Mouse (Mus musculus) cerebellum, adult 11 months (tissue): Measurements from ENCODE around the gene Tnfrsf13c.

Experiments used
- DNase-seq: peaks from one replicate; pipeline ENCODE4 v3.0.0; 2022

Gene Tnfrsf13c

GRCm38 (mm10) chr15:82206365-82207104 is 17.6 kb downstream of the Tnfrsf13c start:
- DNase-seq: peak; percentile 94

DNA sequence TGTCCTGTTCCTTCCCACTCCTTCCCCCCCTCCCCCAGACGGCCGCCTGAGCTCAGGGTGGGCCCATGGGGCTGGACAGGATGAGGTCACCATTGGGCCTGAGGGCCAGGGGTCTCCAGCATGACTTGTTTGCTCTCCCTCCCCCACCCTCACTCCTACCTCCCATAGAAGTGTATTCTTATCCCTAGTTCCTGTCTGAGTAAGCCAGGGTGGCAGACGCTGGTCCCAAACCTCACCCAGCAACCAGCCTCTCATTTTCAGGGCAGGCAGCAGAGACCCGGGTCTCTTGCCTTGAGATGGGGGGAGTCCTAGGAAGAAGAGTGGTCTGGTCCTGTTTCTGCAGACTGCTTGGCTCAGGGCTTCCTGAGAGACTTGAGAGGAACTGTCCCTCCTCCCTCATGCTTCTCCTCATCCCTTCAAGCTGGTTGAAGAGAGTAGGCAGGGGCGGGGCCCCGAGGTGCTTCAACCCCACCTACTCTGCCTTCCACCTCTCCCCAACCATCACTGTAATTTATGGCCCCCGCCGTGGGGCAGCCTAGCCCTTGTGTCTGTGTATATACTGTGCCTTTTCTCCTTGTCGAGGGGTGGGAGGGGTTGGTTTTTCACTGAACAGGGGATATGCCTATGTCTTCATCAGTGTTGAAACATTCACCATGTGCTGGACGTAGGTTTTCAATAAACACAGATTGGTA is 19.3 kb downstream of the Tnfrsf13c start:
- DNase-seq: no peak

DNA sequence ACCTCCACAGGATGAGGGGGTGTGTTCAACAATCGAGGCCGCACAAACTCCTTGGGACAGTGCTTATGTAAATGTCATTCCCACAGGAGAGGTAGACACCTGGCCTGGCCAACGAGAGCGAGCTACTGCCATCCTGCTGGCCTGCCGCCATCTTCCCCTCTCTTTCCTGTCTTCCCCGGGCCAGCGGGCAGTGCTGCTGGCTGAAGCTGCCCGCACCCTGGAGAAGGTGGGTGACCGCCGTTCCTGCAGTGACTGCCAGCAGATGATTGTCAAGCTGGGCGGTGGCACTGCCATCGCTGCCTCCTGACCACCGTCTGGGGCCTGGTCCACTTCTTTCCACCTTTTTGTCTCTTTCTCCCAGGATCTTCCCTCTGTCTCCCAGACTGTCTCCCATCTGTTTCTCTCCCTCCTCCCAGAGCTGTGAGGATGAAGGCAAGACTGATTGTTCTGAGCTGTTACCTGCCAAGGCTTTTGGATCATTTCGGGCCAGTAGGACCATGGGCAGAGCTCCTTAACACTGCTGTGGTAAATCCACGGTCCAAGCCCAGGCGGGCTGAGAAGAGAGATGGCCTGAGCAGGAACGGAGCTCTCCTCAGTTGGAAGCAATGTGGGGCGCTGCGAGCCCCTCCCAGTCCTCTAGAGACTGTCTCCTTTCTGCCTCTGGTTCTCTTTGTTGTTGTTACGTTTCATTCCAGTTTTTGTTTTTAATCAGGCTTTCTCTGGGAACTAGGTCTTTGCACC is 20.4 kb downstream of the Tnfrsf13c start:
- peak; percentile 78 for DNase-seq

DNA sequence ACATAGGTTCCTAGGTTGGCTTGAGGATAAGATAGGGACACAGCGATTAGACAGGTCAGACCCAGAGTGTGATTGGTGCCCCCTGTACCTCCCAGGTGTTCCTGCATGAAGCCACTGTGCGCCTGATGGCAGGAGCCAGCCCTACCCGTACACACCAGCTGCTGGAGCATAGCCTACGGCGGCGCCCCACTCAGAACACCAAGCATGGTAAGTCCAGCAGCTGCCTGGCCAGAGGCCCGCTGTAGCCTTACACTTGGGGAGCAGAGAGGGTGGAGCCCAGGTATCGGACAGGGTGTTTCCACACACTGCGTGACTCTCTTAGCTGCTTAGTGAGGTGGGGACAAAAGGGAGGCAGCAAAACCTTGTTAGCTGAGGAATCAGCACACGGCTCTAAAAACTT is 21.1 kb downstream of the Tnfrsf13c start:
- DNase-seq: no peak

DNA sequence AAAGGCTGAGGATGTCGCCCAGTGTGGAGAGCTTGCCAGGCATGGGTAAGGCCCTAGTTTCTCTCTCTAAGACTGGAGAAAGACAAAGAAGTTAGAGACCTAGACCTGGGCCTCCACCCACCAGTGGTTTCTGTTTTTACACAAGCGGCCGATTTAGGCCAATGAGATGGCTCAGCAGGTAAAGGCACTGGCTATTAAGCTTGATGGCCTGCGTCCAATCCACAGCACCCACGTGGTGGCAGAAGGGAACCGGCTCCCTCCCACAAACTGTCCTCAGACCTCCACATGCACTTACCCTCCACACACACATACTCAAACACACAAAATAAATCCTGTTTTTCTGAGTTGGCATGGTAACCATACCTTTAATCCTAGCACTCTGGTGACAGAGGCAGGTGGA is 22.1 kb downstream of the Tnfrsf13c start:
- DNase-seq: no peak

GRCm38 (mm10) chr15:82199546-82199945 is 24.6 kb downstream of the Tnfrsf13c start:
- DNase-seq: no peak

DNA sequence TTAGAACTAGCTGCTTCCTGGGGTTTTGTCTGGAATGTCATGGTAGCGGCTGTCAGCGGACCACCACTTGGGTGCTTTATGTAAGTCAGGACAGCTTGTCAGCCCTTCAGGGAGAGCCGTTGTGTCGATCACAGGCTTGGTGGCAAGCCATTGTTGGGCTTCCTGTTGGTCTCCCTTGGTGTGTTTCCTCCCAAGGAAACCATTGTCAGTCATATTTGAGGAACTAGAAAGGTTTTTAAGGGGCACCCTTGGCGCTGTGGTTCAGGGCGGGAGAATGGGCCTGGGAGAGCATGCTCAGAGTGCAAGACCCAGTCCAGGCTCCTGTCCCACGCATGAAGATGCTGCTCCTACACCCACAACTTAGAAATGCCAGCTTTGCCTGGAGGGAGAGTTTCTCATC is 25.8 kb downstream of the Tnfrsf13c start:
- no peak for DNase-seq

- no peak for DNase-seq
Measured at GRCm38 (mm10) chr15:82197937-82198336, 26.2 kb downstream of the Tnfrsf13c start.

DNA sequence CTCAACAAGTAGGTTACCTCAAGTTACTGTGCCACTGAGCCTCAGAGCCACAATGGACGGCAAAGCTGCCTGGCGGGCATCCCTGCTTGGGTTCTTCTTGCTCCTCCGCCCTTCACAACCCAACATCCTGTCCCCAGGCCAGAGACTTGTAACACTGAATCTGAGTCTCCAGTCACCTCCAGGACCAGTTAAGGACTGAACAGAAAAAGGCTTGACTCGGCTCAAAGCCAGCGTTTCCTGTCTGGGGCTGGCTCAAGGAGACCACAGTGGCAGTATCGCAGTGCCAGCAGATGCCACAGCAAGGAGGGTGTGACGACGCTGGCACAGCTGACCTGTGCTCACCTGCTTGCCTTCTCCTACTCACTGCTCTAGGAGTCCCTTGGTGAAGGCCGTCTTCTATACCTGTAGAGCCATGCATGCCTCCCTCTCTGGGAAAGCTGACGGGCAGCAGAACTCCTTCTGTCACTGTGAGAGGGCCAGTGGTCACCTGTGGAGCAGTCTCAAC is 26.9 kb downstream of the Tnfrsf13c start:
- DNase-seq: no peak

- DNase-seq: no peak
Measured at GRCm38 (mm10) chr15:82196300-82196699, 27.9 kb downstream of the Tnfrsf13c start.

- DNase-seq: no peak
Measured at GRCm38 (mm10) chr15:82192617-82193016, 31.6 kb downstream of the Tnfrsf13c start.

GRCm38 (mm10) chr15:82188481-82189240 is 35.5 kb downstream of the Tnfrsf13c start:
- DNase-seq: no peak

DNA sequence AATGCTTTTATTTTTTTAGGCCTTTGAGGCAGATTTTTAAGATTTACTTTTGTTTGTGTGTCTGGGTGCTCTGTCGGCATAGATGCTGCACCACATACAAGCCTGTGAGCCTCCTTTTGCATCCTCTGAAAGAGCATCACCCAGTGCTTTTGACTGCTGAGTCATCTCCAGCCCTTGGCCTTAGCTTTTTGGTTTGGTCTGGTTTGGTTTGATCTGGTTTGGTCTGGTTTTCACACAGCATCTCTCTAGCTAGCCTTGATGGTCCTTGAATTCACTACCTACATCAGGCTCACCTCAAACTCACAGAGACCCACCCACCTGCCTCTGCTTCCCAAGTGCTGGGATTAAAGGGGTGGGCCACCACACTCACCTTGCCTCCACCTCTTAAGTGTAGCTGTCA is 36.2 kb downstream of the Tnfrsf13c start:
- DNase-seq: no peak

- no peak for DNase-seq
Measured at GRCm38 (mm10) chr15:82187401-82187800, 36.8 kb downstream of the Tnfrsf13c start.

DNA sequence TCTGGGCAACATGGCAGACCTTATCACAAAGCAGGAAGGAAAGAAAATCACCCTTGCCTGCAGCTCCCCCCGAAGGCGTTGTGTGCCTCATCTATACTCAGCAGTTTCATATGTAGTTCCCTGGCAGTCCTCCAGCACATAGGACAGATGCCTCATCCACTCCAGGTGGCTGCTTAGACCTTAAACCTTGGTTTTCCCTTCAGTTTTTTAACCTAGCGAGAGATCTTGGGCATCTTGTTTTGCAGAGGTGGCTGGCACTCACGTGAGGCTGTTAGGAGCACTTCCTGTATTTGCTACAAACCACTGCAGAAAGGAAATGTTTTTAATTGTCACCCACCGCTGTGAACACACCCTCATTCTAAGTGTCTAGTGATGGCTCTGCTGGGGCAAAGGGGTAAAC is 37.2 kb downstream of the Tnfrsf13c start:
- no peak for DNase-seq

DNA sequence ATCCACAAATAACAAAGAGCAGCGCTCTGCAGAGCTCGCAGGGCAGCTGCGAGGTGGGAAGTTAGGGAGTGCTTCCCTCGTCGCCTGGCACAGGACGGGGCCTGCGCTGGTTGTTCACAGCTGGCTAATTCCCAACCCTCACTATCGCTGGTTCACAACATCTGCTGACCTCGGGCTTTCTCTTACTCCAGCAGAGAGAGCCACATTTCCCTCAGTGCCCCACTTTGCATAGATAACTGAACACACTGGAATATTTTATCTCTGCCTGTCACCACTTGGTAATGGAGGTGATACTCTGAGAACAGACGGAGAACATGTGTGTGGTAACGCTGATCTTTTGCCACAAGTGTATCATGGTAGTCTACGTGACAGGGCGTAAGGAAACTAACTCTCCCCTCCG is 38.0 kb downstream of the Tnfrsf13c start:
- DNase-seq: no peak

DNA sequence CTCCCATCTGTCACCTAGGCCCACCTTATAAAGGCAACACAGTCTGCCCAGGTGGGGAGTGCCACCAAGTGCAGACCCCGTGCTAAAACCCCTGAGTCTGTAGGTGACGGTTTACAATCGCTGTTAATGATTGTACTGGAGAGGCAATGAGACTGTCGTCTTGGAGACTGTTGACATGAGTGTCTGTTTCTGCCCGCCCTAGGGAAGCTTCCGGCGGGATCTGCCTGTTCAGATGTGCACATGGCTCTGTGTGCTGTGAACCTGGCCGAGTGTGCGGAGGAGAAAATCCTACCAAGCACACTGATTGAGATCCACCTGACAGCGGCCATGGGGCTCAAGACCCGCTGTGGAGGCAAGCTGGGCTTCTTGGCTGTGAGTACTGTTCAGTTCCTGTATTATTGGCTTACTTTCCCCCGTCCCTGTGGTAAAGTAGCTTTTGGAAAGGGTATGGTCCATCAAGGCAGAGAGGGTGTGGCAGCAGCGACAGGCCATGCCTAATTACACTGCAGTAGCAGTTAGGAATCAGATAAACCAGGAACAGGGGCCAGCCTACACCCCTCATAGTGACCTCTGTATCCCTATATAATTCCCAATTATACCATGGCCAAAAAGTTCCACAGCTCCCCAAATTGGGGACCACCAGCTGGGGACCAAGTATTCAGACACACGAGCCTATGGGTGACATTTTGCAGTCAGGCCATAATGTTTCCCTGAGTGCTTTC is 38.9 kb downstream of the Tnfrsf13c start:
- DNase-seq: no peak

GRCm38 (mm10) chr15:82184656-82185055 is 39.5 kb downstream of the Tnfrsf13c start:
- DNase-seq: no peak

- DNase-seq: no peak
Measured at GRCm38 (mm10) chr15:82184183-82184582, 40.0 kb downstream of the Tnfrsf13c start.

GRCm38 (mm10) chr15:82183596-82183995 is 40.6 kb downstream of the Tnfrsf13c start:
- DNase-seq: no peak

DNA sequence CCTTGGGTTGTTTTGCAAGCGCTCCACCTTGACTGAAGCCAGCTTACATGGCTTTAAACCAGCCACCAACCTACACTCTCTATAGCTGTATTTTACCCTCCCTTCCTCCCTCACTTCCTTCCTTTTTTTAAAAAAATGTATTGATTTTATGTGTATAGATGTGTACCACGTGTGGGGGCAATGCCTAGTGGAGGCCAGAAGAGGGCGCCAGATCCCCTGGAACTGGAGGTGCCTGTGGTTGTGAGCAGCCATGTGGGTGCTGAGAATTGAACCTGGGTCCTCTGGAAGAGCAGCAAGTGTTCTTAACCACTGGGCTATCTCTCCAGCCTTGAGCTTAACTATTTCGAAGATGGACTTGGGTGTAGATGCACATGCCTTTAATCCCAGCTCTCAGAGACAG is 41.9 kb downstream of the Tnfrsf13c start:
- no peak for DNase-seq

- DNase-seq: no peak
Measured at GRCm38 (mm10) chr15:82181131-82181530, 43.0 kb downstream of the Tnfrsf13c start.
